Mouse (Mus musculus) common myeloid progenitor, adult 5-6 weeks (primary cell): ENCODE measurements around the gene Ptcra. TPM values are rescaled to one million over a fixed set of nuclear protein-coding genes. Genes with fewer than 3 reads are reported as not detected.
A peak's percentile ranks its signal among the peaks of the same experiment; 100 is the strongest.

Experiments used
- ATAC-seq: replicated peaks from 2 replicates; pipeline ENCODE4 v1.8.0; 2016; ENCODE audit warnings: low read depth, mild to moderate bottlenecking, moderate TSS enrichment, inconsistent platforms; ENCODE audit not compliant: poor library complexity, severe bottlenecking
- total RNA-seq: library from RNA; stranded (forward); fragments of 200-1000, 187-1606 nt; gene quantifications from 2 replicates; pipeline ENCODE4 v1.2.3, GENCODE M21; 2017

Gene Ptcra
- total RNA-seq, 1 experiment from 2014 or later: not detected

- ATAC-seq: no peak
These were observed 34.6 kb downstream of the Ptcra start, which contains the start of gene Gnmt for GRCm38 (mm10) chr17:46728904-46729318. Gene Gnmt, minus strand, starts transcription at chr17:46729168.

- ATAC-seq: no peak
These were observed 35.0 kb downstream of the Ptcra start for GRCm38 (mm10) chr17:46728496-46728895.

GRCm38 (mm10) chr17:46728021-46728420, 35.5 kb downstream of the Ptcra start:
- no peak for ATAC-seq

- no peak for ATAC-seq
These were observed 36.2 kb downstream of the Ptcra start for GRCm38 (mm10) chr17:46727271-46727670.

GRCm38 (mm10) chr17:46725731-46726645, 37.5 kb downstream of the Ptcra start:
- no peak for ATAC-seq

GRCm38 (mm10) chr17:46725273-46725672, 38.2 kb downstream of the Ptcra start:
- ATAC-seq: peak; percentile 73

- ATAC-seq: no peak
These were observed 38.9 kb downstream of the Ptcra start for GRCm38 (mm10) chr17:46724477-46725084.

GRCm38 (mm10) chr17:46721077-46721476, 42.4 kb downstream of the Ptcra start:
- no peak for ATAC-seq

- no peak for ATAC-seq
These were observed 48.6 kb downstream of the Ptcra start for GRCm38 (mm10) chr17:46714756-46715481.

GRCm38 (mm10) chr17:46713849-46714248, 49.7 kb downstream of the Ptcra start:
- ATAC-seq: no peak

- ATAC-seq: peak; percentile 17; the same call in 1 of the 2 replicates
These were observed 51.1 kb downstream of the Ptcra start for GRCm38 (mm10) chr17:46712442-46712841.

- ATAC-seq: 0 out of 2 replicates have a peak, but pooled peaks have one; percentile 22
These were observed 51.8 kb downstream of the Ptcra start for GRCm38 (mm10) chr17:46711612-46712271.

GRCm38 (mm10) chr17:46710959-46711597, 52.4 kb downstream of the Ptcra start, which contains the start of gene Pex6:
Gene Pex6, plus strand, starts transcription at chr17:46711463.
- ATAC-seq: peak; percentile 94

GRCm38 (mm10) chr17:46706375-46707089, 57.0 kb downstream of the Ptcra start:
- ATAC-seq: no peak

Other genes starting within 250 kb of the Ptcra start
- 17.3 and 21.2 TPM in 2 replicates for gene Cul9, start 217.3 kb downstream of the Ptcra start, total RNA-seq
- gene Srf, start 207.5 kb downstream of the Ptcra start, total RNA-seq: 32.5 and 35.4 TPM in 2 replicates
- 5.7 and 6.7 TPM in 2 replicates for gene Ptk7, start 134.2 kb downstream of the Ptcra start, total RNA-seq
- gene Klc4, start 117.7 kb downstream of the Ptcra start, total RNA-seq: 6.1 and 6.9 TPM in 2 replicates
- gene Mrpl2, start 117.5 kb downstream of the Ptcra start, total RNA-seq: 102 and 113 TPM in 2 replicates
- gene Cul7, start 113.4 kb downstream of the Ptcra start, total RNA-seq: 13.8 and 22.7 TPM in 2 replicates
- gene Rrp36, start 89.4 kb downstream of the Ptcra start, total RNA-seq: 46.2 and 51.9 TPM in 2 replicates
- 63.6 and 86.9 TPM in 2 replicates for gene Mea1, start 84.9 kb downstream of the Ptcra start, total RNA-seq
- gene Klhdc3, start 82.8 kb downstream of the Ptcra start, total RNA-seq: 29.1 and 37.0 TPM in 2 replicates
- gene Ppp2r5d, start 58.6 kb downstream of the Ptcra start, total RNA-seq: 41.7 and 45.4 TPM in 2 replicates
- gene Pex6, start 52.2 kb downstream of the Ptcra start, total RNA-seq: 10.3 and 17.7 TPM in 2 replicates
- gene Gnmt, start 34.5 kb downstream of the Ptcra start, total RNA-seq: not detected in 2 replicates
- gene Cnpy3, start 11.5 kb downstream of the Ptcra start, total RNA-seq: 76.0 and 76.7 TPM in 2 replicates
- 15.3 and 16.2 TPM in 2 replicates for gene 2310039H08Rik, start 8.9 kb upstream of the Ptcra start, total RNA-seq
- 129 and 146 TPM in 2 replicates for gene Rpl7l1, start 19.0 kb upstream of the Ptcra start, total RNA-seq
- 43.2 and 55.4 TPM in 2 replicates for gene Bicral, start 94.8 kb upstream of the Ptcra start, total RNA-seq
- 12.3 and 16.9 TPM in 2 replicates for gene Tbcc, start 127.0 kb upstream of the Ptcra start, total RNA-seq
- not detected in 2 replicates for gene Prph2, start 146.7 kb upstream of the Ptcra start, total RNA-seq
- 35.8 and 39.9 TPM in 2 replicates for gene Ubr2, start 246.8 kb upstream of the Ptcra start, total RNA-seq